Mouse (Mus musculus): ENCODE results near the gene Nell1.

Gene Nell1

GRCm38 (mm10) chr7:50573841-50574240 lies 599.2 kb downstream of the Nell1 start:
- no peak for DNase-seq

GRCm38 (mm10) chr7:50588642-50589424 lies 614.2 kb downstream of the Nell1 start:
- no peak for DNase-seq

- DNase-seq, result no peak
Observed at GRCm38 (mm10) chr7:50598890-50599289, 624.2 kb downstream of the Nell1 start, which contains the start of gene 4933405O20Rik. TSS of gene 4933405O20Rik (plus strand) at chr7:50599190.

GRCm38 (mm10) chr7:50614101-50614500 lies 639.4 kb downstream of the Nell1 start:
- DNase-seq, result no peak

GRCm38 (mm10) chr7:50629186-50629585 lies 654.5 kb downstream of the Nell1 start:
- no peak for DNase-seq

- no peak for DNase-seq
Observed at GRCm38 (mm10) chr7:50633147-50633546, 658.5 kb downstream of the Nell1 start.

- DNase-seq, result no peak
Observed at GRCm38 (mm10) chr7:50672266-50672665, 697.6 kb downstream of the Nell1 start.

GRCm38 (mm10) chr7:50675444-50675843 lies 700.8 kb downstream of the Nell1 start:
- DNase-seq, result no peak

GRCm38 (mm10) chr7:50677511-50677910 lies 702.8 kb downstream of the Nell1 start:
- DNase-seq, result no peak

GRCm38 (mm10) chr7:50686337-50686736 lies 711.7 kb downstream of the Nell1 start:
- no peak for DNase-seq

- no peak for DNase-seq
Observed at GRCm38 (mm10) chr7:50725166-50725565, 750.5 kb downstream of the Nell1 start.

GRCm38 (mm10) chr7:50730951-50731350 lies 756.3 kb downstream of the Nell1 start:
- DNase-seq, result no peak

- no peak for DNase-seq
Observed at GRCm38 (mm10) chr7:50755516-50755915, 780.9 kb downstream of the Nell1 start.

GRCm38 (mm10) chr7:50756409-50756808 lies 781.7 kb downstream of the Nell1 start:
- no peak for DNase-seq

- no peak for DNase-seq
Observed at GRCm38 (mm10) chr7:50773516-50773915, 798.9 kb downstream of the Nell1 start.

GRCm38 (mm10) chr7:50781105-50781504 lies 806.4 kb downstream of the Nell1 start:
- no peak for DNase-seq

- no peak for DNase-seq
Observed at GRCm38 (mm10) chr7:50783652-50784051, 809.0 kb downstream of the Nell1 start.

- DNase-seq, result no peak
Observed at GRCm38 (mm10) chr7:50826180-50826579, 851.5 kb downstream of the Nell1 start.

- DNase-seq, result no peak
Observed at GRCm38 (mm10) chr7:50832799-50833198, 858.1 kb downstream of the Nell1 start.

GRCm38 (mm10) chr7:50842646-50843045 lies 868.0 kb downstream of the Nell1 start:
- DNase-seq, result no peak

GRCm38 (mm10) chr7:50847921-50848320 lies 873.3 kb downstream of the Nell1 start:
- no peak for DNase-seq

GRCm38 (mm10) chr7:50850271-50850670 lies 875.6 kb downstream of the Nell1 start:
- DNase-seq, result no peak

GRCm38 (mm10) chr7:50870181-50870580 lies 895.5 kb downstream of the Nell1 start:
- no peak for DNase-seq

GRCm38 (mm10) chr7:50887625-50888024 lies 913.0 kb downstream of the Nell1 start:
- DNase-seq, result no peak

- DNase-seq, result no peak
Observed at GRCm38 (mm10) chr7:50899541-50900088, 925.0 kb downstream of the Nell1 start.

All from thymus, adult 18-20 months (tissue).